Comparison of ENCODE assay signal across 9 mouse cellular contexts in the genomic region with DNA sequence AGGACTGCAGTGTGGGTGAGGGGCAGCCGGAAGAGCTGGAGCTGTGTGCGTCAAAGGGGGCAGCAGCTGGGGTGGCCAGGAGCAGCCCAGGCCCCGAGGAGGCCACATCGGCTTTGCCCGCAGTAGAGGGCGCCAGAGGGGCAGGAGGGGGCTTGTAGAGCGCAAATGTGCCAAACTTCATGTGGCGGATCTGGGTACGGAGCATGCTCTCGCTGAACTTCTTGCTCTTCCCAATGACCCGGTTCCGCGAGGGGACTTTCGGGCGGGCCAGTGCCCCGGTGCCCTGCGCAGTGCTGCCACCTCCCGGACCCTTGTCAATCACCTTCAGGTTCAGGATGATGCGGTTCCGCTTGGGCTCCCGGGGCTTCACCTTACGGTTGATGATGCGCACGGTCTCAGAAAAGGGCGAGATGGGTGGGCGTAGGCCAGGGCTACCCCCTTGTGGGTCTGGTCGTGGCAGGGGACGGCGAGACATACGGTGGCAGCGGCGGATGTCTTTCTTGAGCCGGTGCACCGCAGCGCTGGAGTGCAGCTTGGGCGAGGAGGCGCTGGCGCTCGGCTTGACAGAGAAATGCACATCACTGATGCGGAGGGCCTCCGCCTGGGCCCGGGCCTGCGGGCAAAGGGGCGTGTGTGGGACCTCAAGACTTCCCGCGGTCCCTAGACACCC. TPM values are rescaled to one million over a fixed set of nuclear protein-coding genes. Genes with fewer than 3 reads are reported as not detected.
DNase-seq lines count a peak whose midpoint lies in the region; ATAC-seq and TF ChIP-seq lines count a peak whose summit lies in the region.
"Had no signal": no experiment of that assay in that cellular context is flagged by ENCODE, and none has a peak within 500 bp of the region (broad histone marks: within the 10 kb centered on the region; RNA-seq: fewer than 3 reads in every experiment).

No protein-coding gene starts in this region.

- no peak overlapping the region for H3K4me3 ChIP-seq in forebrain, embryonic 11.5 days (ENCODE audit: low read depth, low read length)
- no peak overlapping the region for H3K4me3 ChIP-seq in forebrain, embryonic 15.5 days
- no peak overlapping the region for H3K4me3 ChIP-seq in lung, postnatal 0 days (ENCODE audit: low read depth, low read length)
- no peak overlapping the region for H3K4me3 ChIP-seq in embryonic facial prominence, embryonic 12.5 days
- no peak overlapping the region for H3K4me3 ChIP-seq in neural tube, embryonic 15.5 days (replicated peaks)
- H3K4me3 ChIP-seq: megakaryocyte, embryonic 14.5 days had no signal

- peaks cover 19% of the 10 kb centered on the region; the same call in 1 of the 2 replicates for H3K4me1 ChIP-seq in forebrain, embryonic 11.5 days (replicated peaks; ENCODE audit: control insufficient read depth, insufficient read depth, low read length)
- H3K4me1 ChIP-seq in forebrain, embryonic 15.5 days: peaks cover 75% of the 10 kb centered on the region
- peaks cover 6% of the 10 kb centered on the region; the same call in 1 of the 2 replicates for H3K4me1 ChIP-seq in lung, postnatal 0 days (ENCODE audit: insufficient read depth, low read depth, low read length)
- H3K4me1 ChIP-seq in embryonic facial prominence, embryonic 12.5 days: peaks cover 30% of the 10 kb centered on the region
- peaks cover 89% of the 10 kb centered on the region for H3K4me1 ChIP-seq in neural tube, embryonic 15.5 days

- peak; percentile 75 for DNase-seq in forebrain, embryonic 11.5 days (ENCODE audit: low spot score)
- DNase-seq in lung, postnatal 0 days (ENCODE audit: low spot score): no peak
- DNase-seq in lung, postnatal 14 days: no peak
- DNase-seq in kidney, postnatal 4 days: peak; percentile 66 to 74
- no peak for DNase-seq in MN1 (ENCODE audit: low spot score)

- 65% methylated on average over 46 of the region's 46 CpGs for WGBS in forebrain, embryonic 11.5 days
- WGBS in forebrain, embryonic 15.5 days: 72% methylated on average over 46 of the region's 46 CpGs
- WGBS in lung, postnatal 0 days: 61% methylated on average over 43 of the region's 46 CpGs
- WGBS in embryonic facial prominence, embryonic 12.5 days: 68% methylated on average over 46 of the region's 46 CpGs
- WGBS in neural tube, embryonic 15.5 days: 55% methylated on average over 46 of the region's 46 CpGs

- no peak overlapping the region for H3K27ac ChIP-seq in forebrain, embryonic 11.5 days (ENCODE audit: low read depth, low read length)
- H3K27ac ChIP-seq in forebrain, embryonic 15.5 days (replicated peaks): no peak overlapping the region
- H3K27ac ChIP-seq in lung, postnatal 0 days (ENCODE audit: low read length): no peak overlapping the region
- H3K27ac ChIP-seq in embryonic facial prominence, embryonic 12.5 days: no peak overlapping the region
- peak overlapping the region; percentile 0; the same call in 1 of the 2 replicates for H3K27ac ChIP-seq in neural tube, embryonic 15.5 days (replicated peaks)

- H3K27me3 ChIP-seq in forebrain, embryonic 11.5 days (ENCODE audit: control insufficient read depth, insufficient read depth, low read length): no peaks in the 10 kb centered on the region
- no peaks in the 10 kb centered on the region for H3K27me3 ChIP-seq in forebrain, embryonic 15.5 days
- H3K27me3 ChIP-seq in lung, postnatal 0 days (replicated peaks; ENCODE audit: insufficient read depth, low read length): no peaks in the 10 kb centered on the region
- H3K27me3 ChIP-seq in embryonic facial prominence, embryonic 12.5 days: no peaks in the 10 kb centered on the region
- no peaks in the 10 kb centered on the region for H3K27me3 ChIP-seq in neural tube, embryonic 15.5 days (replicated peaks)

- H3K9me3 ChIP-seq in forebrain, embryonic 11.5 days (ENCODE audit: control insufficient read depth, low read length): no peaks in the 10 kb centered on the region
- H3K9me3 ChIP-seq in forebrain, embryonic 15.5 days: no peaks in the 10 kb centered on the region
- H3K9me3 ChIP-seq in lung, postnatal 0 days (ENCODE audit: low read length): no peaks in the 10 kb centered on the region
- no peaks in the 10 kb centered on the region for H3K9me3 ChIP-seq in embryonic facial prominence, embryonic 12.5 days
- no peaks in the 10 kb centered on the region for H3K9me3 ChIP-seq in neural tube, embryonic 15.5 days (replicated peaks)
- H3K9me3 ChIP-seq: megakaryocyte, embryonic 14.5 days had no signal

- no peak for ATAC-seq in forebrain, embryonic 11.5 days (replicated peaks; ENCODE audit: low FRiP score)
- no peak for ATAC-seq in forebrain, embryonic 15.5 days (replicated peaks)
- no peak for ATAC-seq in lung, postnatal 0 days
- peak; percentile 0; the same call in 1 of the 2 replicates for ATAC-seq in embryonic facial prominence, embryonic 12.5 days (ENCODE audit: insufficient number of reproducible peaks, insufficient read depth, low FRiP score, low TSS enrichment)
- ATAC-seq in neural tube, embryonic 15.5 days (ENCODE audit: low FRiP score): no peak

- TF ChIP-seq CTCF in lung, postnatal 0 days (IDR thresholded peaks at IDR 0.05): peak; percentile 61

- H3K36me3 ChIP-seq in forebrain, embryonic 11.5 days (ENCODE audit: control insufficient read depth, insufficient read depth, low read length): no peaks in the 10 kb centered on the region; the same call in none of the 2 replicates
- H3K36me3 ChIP-seq in forebrain, embryonic 15.5 days: peaks cover 19% of the 10 kb centered on the region
- peaks cover 7% of the 10 kb centered on the region; the same call in 1 of the 2 replicates for H3K36me3 ChIP-seq in lung, postnatal 0 days (ENCODE audit: insufficient read depth, low read length)
- H3K36me3 ChIP-seq in embryonic facial prominence, embryonic 12.5 days: peaks cover 33% of the 10 kb centered on the region
- H3K36me3 ChIP-seq in neural tube, embryonic 15.5 days: peaks cover 25% of the 10 kb centered on the region

- H3K4me2 ChIP-seq in forebrain, embryonic 11.5 days (ENCODE audit: low read depth, low read length, severe bottlenecking): no peak overlapping the region
- no peak overlapping the region for H3K4me2 ChIP-seq in forebrain, embryonic 15.5 days (replicated peaks)
- H3K4me2 ChIP-seq in lung, postnatal 0 days (replicated peaks; ENCODE audit: low read depth, low read length): no peak overlapping the region
- no peak overlapping the region; the same call in 1 of the 2 replicates for H3K4me2 ChIP-seq in embryonic facial prominence, embryonic 12.5 days (replicated peaks)
- peak overlapping the region; percentile 46 for H3K4me2 ChIP-seq in neural tube, embryonic 15.5 days

- TF ChIP-seq EP300 in lung, postnatal 0 days (IDR thresholded peaks at IDR 0.05): no peak

- H3K9ac ChIP-seq in forebrain, embryonic 11.5 days (ENCODE audit: low read length): 0 out of 2 replicates have a peak overlapping the region, but pooled peaks have one; percentile 2
- H3K9ac ChIP-seq in forebrain, embryonic 15.5 days (replicated peaks): no peak overlapping the region
- H3K9ac ChIP-seq in lung, postnatal 0 days (replicated peaks; ENCODE audit: low read depth): no peak overlapping the region
- no peak overlapping the region for H3K9ac ChIP-seq in embryonic facial prominence, embryonic 12.5 days
- H3K9ac ChIP-seq in neural tube, embryonic 15.5 days (replicated peaks): peak overlapping the region; percentile 23; the same call in 1 of the 2 replicates

RNA-seq across cellular contexts. Expression of a gene that starts 5.5 kb away (rescaled TPM):
- polyA plus RNA-seq in forebrain, embryonic 11.5 days (2014; fragmentation: Nextera tagmentation; extraction: Ambion mirVana): not detected in 2 replicates
- polyA plus RNA-seq in forebrain, embryonic 15.5 days (2015; fragmentation: Nextera tagmentation; extraction: Ambion mirVana): 0.46 TPM in 1 of 2 replicates, not detected in the other
- polyA plus RNA-seq in lung, postnatal 0 days (2015; fragmentation: Nextera tagmentation; extraction: Ambion mirVana): 0.13 TPM in 1 of 2 replicates, not detected in the other
- 0.60 TPM in 1 of 2 replicates, not detected in the other for polyA plus RNA-seq in embryonic facial prominence, embryonic 12.5 days (2016; fragmentation: Nextera tagmentation; extraction: Ambion mirVana)
- 0.42 and 0.72 TPM in 2 replicates for polyA plus RNA-seq in neural tube, embryonic 15.5 days (2015; fragmentation: Nextera tagmentation; extraction: Ambion mirVana)

RNA-seq across cellular contexts. Expression of a gene that starts 6.0 kb away (rescaled TPM):
- polyA plus RNA-seq in forebrain, embryonic 11.5 days (2014; fragmentation: Nextera tagmentation; extraction: Ambion mirVana): 31.2 and 32.3 TPM in 2 replicates
- polyA plus RNA-seq in forebrain, embryonic 15.5 days (2015; fragmentation: Nextera tagmentation; extraction: Ambion mirVana): 50.1 and 52.7 TPM in 2 replicates
- polyA plus RNA-seq in lung, postnatal 0 days (2015; fragmentation: Nextera tagmentation; extraction: Ambion mirVana): 52.2 and 60.6 TPM in 2 replicates
- 31.5 and 32.6 TPM in 2 replicates for polyA plus RNA-seq in embryonic facial prominence, embryonic 12.5 days (2016; fragmentation: Nextera tagmentation; extraction: Ambion mirVana)
- polyA plus RNA-seq in neural tube, embryonic 15.5 days (2015; fragmentation: Nextera tagmentation; extraction: Ambion mirVana): 53.1 and 64.3 TPM in 2 replicates

RNA-seq across cellular contexts. Expression of a gene that starts 23.9 kb away (rescaled TPM):
- 1.4 and 2.1 TPM in 2 replicates for polyA plus RNA-seq in forebrain, embryonic 11.5 days (2014; fragmentation: Nextera tagmentation; extraction: Ambion mirVana)
- 19.4 and 19.5 TPM in 2 replicates for polyA plus RNA-seq in forebrain, embryonic 15.5 days (2015; fragmentation: Nextera tagmentation; extraction: Ambion mirVana)
- 1.0 and 1.2 TPM in 2 replicates for polyA plus RNA-seq in lung, postnatal 0 days (2015; fragmentation: Nextera tagmentation; extraction: Ambion mirVana)
- 4.1 and 4.6 TPM in 2 replicates for polyA plus RNA-seq in embryonic facial prominence, embryonic 12.5 days (2016; fragmentation: Nextera tagmentation; extraction: Ambion mirVana)
- 39.9 and 49.0 TPM in 2 replicates for polyA plus RNA-seq in neural tube, embryonic 15.5 days (2015; fragmentation: Nextera tagmentation; extraction: Ambion mirVana)

RNA-seq across cellular contexts. Expression of a gene that starts 50.9 kb away (rescaled TPM):
- 63.9 and 76.7 TPM in 2 replicates for polyA plus RNA-seq in forebrain, embryonic 11.5 days (2014; fragmentation: Nextera tagmentation; extraction: Ambion mirVana)
- 94.8 and 99.9 TPM in 2 replicates for polyA plus RNA-seq in forebrain, embryonic 15.5 days (2015; fragmentation: Nextera tagmentation; extraction: Ambion mirVana)
- 49.5 and 52.4 TPM in 2 replicates for polyA plus RNA-seq in lung, postnatal 0 days (2015; fragmentation: Nextera tagmentation; extraction: Ambion mirVana)
- 69.9 and 70.3 TPM in 2 replicates for polyA plus RNA-seq in embryonic facial prominence, embryonic 12.5 days (2016; fragmentation: Nextera tagmentation; extraction: Ambion mirVana)
- polyA plus RNA-seq in neural tube, embryonic 15.5 days (2015; fragmentation: Nextera tagmentation; extraction: Ambion mirVana): 58.4 and 63.7 TPM in 2 replicates

Comparison
In these comparisons a context has a peak if more than half of its experiments do, and no peak if none do; other contexts are left out.
1. H3K9ac ChIP-seq: peak in forebrain, embryonic 11.5 days (single experiment) and neural tube, embryonic 15.5 days (single experiment); none in forebrain, embryonic 15.5 days (single experiment), lung, postnatal 0 days (single experiment) and embryonic facial prominence, embryonic 12.5 days (single experiment).
2. DNase-seq: peak in forebrain, embryonic 11.5 days (single experiment) and kidney, postnatal 4 days (2 of 2); none in lung, postnatal 0 days (single experiment), lung, postnatal 14 days (single experiment) and MN1 (single experiment).